Mouse (Mus musculus) small intestine, adult 2 months (tissue): ENCODE measurements around the gene Kif26a.

ENCODE experiments used
- CTCF ChIP-seq: fragments of 200-500 bp; IDR thresholded peaks from 2 replicates; pipeline ENCODE4 v1.5.1; 2012; ENCODE audit warnings: low read depth, mild to moderate bottlenecking, control low read depth, inconsistent platforms, low read length, moderate library complexity, mixed read lengths; ENCODE audit not compliant: insufficient replicate concordance, insufficient read length; ENCODE audit errors: extremely low read depth
- POLR2A ChIP-seq: fragments of 200-500 bp; IDR thresholded peaks from 2 replicates; pipeline ENCODE4 v1.6.1; 2012; ENCODE audit warnings: low read depth, mild to moderate bottlenecking, control low read depth, inconsistent platforms, low read length, moderate library complexity

GRCm38 (mm10) chr12:112226656-112227055 is 80.6 kb downstream of the Kif26a start:
- TF ChIP-seq POLR2A: no peak
- no peak for TF ChIP-seq CTCF
